Mouse (Mus musculus) neural tube, embryonic 15.5 days (tissue): ENCODE measurements around the gene Gm44596. TPM values are rescaled to one million over a fixed set of nuclear protein-coding genes. Genes with fewer than 3 reads are reported as not detected.

ENCODE experiments used
- ATAC-seq: fragments of 200-750 bp; cut with Nextera tagmentation; 2 replicates; pipeline ENCODE4 v1.8.0; 2017; ENCODE audit warnings: mild to moderate bottlenecking, moderate TSS enrichment, moderate library complexity; ENCODE audit not compliant: low FRiP score
- H3K27ac ChIP-seq: fragments of 300-500 bp; sonication (generic); replicated peaks from 2 replicates; pipeline ENCODE4 v1.5.1; 2015; ENCODE audit warnings: mild to moderate bottlenecking, inconsistent platforms
- H3K27me3 ChIP-seq: fragments of 300-500 bp; sonication (generic); replicated peaks from 2 replicates; pipeline ENCODE4 v1.6.1; 2015; ENCODE audit warnings: inconsistent platforms
- H3K36me3 ChIP-seq: fragments of 300-500 bp; sonication (generic); 2 replicates; pipeline ENCODE4 v1.6.1; 2015; ENCODE audit warnings: inconsistent platforms
- H3K4me1 ChIP-seq: fragments of 300-500 bp; sonication (generic); 2 replicates; pipeline ENCODE4 v1.6.1; 2015; ENCODE audit warnings: inconsistent platforms
- H3K4me2 ChIP-seq: fragments of 300-500 bp; sonication (generic); 2 replicates; pipeline ENCODE4 v1.6.1; 2015; ENCODE audit warnings: inconsistent platforms, mild to moderate bottlenecking, moderate library complexity
- H3K4me3 ChIP-seq: fragments of 300-500 bp; sonication (generic); replicated peaks from 2 replicates; pipeline ENCODE4 v1.5.1; 2015; ENCODE audit warnings: mild to moderate bottlenecking, inconsistent platforms
- H3K9ac ChIP-seq: fragments of 300-500 bp; sonication (generic); replicated peaks from 2 replicates; pipeline ENCODE4 v1.6.1; 2015; ENCODE audit warnings: mild to moderate bottlenecking, inconsistent platforms
- H3K9me3 ChIP-seq: fragments of 300-500 bp; sonication (generic); replicated peaks from 2 replicates; pipeline ENCODE4 v1.6.1; 2016; ENCODE audit warnings: inconsistent platforms
- WGBS: fragments of 180-500 bp; shearing (Covaris S2); methylation state at CpG from one replicate; pipeline ENCODE4 v1.1.7; 2015; ENCODE audit warnings: mixed read lengths; 5-methylcytosine and 5-hydroxymethylcytosine counted together
- polyA plus RNA-seq: library from polyadenylated mRNA; unstranded; fragments of >200 nt; fragmentation: Nextera tagmentation; extraction: Ambion mirVana; gene quantifications from 2 replicates; pipeline ENCODE4 v1.2.1, GENCODE M21; 2015

Gm44596 gene
- not detected in 2 replicates for polyA plus RNA-seq

- Histone ChIP-seq H3K4me3 (no peak within 1 kb of the TSS), H3K4me1 (peaks cover 4% of the 10 kb centered on the region; the same call in 1 of the 2 replicates), H3K27me3 (no peaks in the 10 kb centered on the region), H3K4me2 (no peak within 1 kb of the TSS), H3K9me3 (no peaks in the 10 kb centered on the region), H3K9ac (no peak within 1 kb of the TSS), H3K36me3 (no peaks in the 10 kb centered on the region), H3K27ac (peak within 1 kb of the TSS; percentile 41; the same call in 1 of the 2 replicates)
- ATAC-seq: peak; percentile 64
- WGBS: 21% methylated on average over 6 of the region's 6 CpGs
Measured at GRCm38 (mm10) chr6:128375192-128375591, at the start of gene Gm44596, which contains the start of gene Tex52. Gm44596 (plus strand) TSS chr6:128375503. Tex52 (plus strand) TSS chr6:128375456.

GRCm38 (mm10) chr6:128334397-128335124, 40.7 kb upstream of the Gm44596 start:
- Histone ChIP-seq H3K4me3 (no peak overlapping the region), H3K27me3 (no peaks in the 10 kb centered on the region), H3K4me1 (peaks cover 18% of the 10 kb centered on the region; the same call in 1 of the 2 replicates), H3K36me3 (peaks cover 49% of the 10 kb centered on the region), H3K4me2 (no peak overlapping the region), H3K27ac (0 out of 2 replicates have a peak overlapping the region, but pooled peaks have one; percentile 9), H3K9me3 (no peaks in the 10 kb centered on the region), H3K9ac (no peak overlapping the region)
- ATAC-seq: peak; percentile 63
- 19% methylated on average over 12 of the region's 12 CpGs for WGBS

- no peak for ATAC-seq
- no peaks in the 10 kb centered on the region for H3K27me3 ChIP-seq
- WGBS: 77% methylated on average over 7 of the region's 7 CpGs
Measured at GRCm38 (mm10) chr6:128337467-128337866, 37.8 kb upstream of the Gm44596 start.

GRCm38 (mm10) chr6:128338876-128339275, 36.4 kb upstream of the Gm44596 start:
- Histone ChIP-seq H3K27me3 (no peaks in the 10 kb centered on the region), H3K4me3 (no peak overlapping the region), H3K9me3 (no peaks in the 10 kb centered on the region), H3K27ac (peak overlapping the region; percentile 56), H3K4me1 (peaks cover 21% of the 10 kb centered on the region; the same call in 1 of the 2 replicates), H3K36me3 (peaks cover 29% of the 10 kb centered on the region), H3K4me2 (no peak overlapping the region), H3K9ac (no peak overlapping the region)
- ATAC-seq: peak; percentile 39; the same call in 1 of the 2 replicates
- 39% methylated on average over 5 of the region's 5 CpGs for WGBS

More at GRCm38 (mm10) chr6:128337467-128337866, 37.8 kb upstream of the Gm44596 start:
- H3K9me3 ChIP-seq: no peaks in the 10 kb centered on the region
- no peak overlapping the region for H3K9ac ChIP-seq
- peaks cover 38% of the 10 kb centered on the region for H3K36me3 ChIP-seq
- no peak overlapping the region for H3K4me2 ChIP-seq
- peaks cover 21% of the 10 kb centered on the region; the same call in 1 of the 2 replicates for H3K4me1 ChIP-seq
- no peak overlapping the region for H3K4me3 ChIP-seq
- H3K27ac ChIP-seq: no peak overlapping the region

GRCm38 (mm10) chr6:128341956-128342723, 33.2 kb upstream of the Gm44596 start:
- ATAC-seq: no peak
- peaks cover 11% of the 10 kb centered on the region for H3K36me3 ChIP-seq
- 96% methylated on average over 11 of the region's 11 CpGs for WGBS
- no peak overlapping the region for H3K4me2 ChIP-seq
- no peaks in the 10 kb centered on the region for H3K27me3 ChIP-seq
- peaks cover 25% of the 10 kb centered on the region; the same call in 1 of the 2 replicates for H3K4me1 ChIP-seq
- H3K9ac ChIP-seq: no peak overlapping the region
- H3K27ac ChIP-seq: no peak overlapping the region
- H3K4me3 ChIP-seq: no peak overlapping the region
- no peaks in the 10 kb centered on the region for H3K9me3 ChIP-seq

GRCm38 (mm10) chr6:128345623-128346022, 29.7 kb upstream of the Gm44596 start:
- H3K36me3 ChIP-seq: peaks cover 11% of the 10 kb centered on the region
- H3K27ac ChIP-seq: no peak overlapping the region
- no peaks in the 10 kb centered on the region for H3K27me3 ChIP-seq
- no peak overlapping the region for H3K9ac ChIP-seq
- WGBS: 91% methylated on average over 10 of the region's 10 CpGs
- H3K4me1 ChIP-seq: peaks cover 20% of the 10 kb centered on the region; the same call in 1 of the 2 replicates
- no peak for ATAC-seq
- no peak overlapping the region for H3K4me2 ChIP-seq
- H3K4me3 ChIP-seq: no peak overlapping the region
- no peaks in the 10 kb centered on the region for H3K9me3 ChIP-seq

GRCm38 (mm10) chr6:128346782-128347181, 28.5 kb upstream of the Gm44596 start:
- Histone ChIP-seq H3K27ac (no peak overlapping the region), H3K9ac (no peak overlapping the region), H3K27me3 (no peaks in the 10 kb centered on the region), H3K36me3 (peaks cover 15% of the 10 kb centered on the region), H3K4me3 (no peak overlapping the region), H3K4me1 (peaks cover 20% of the 10 kb centered on the region; the same call in 1 of the 2 replicates), H3K9me3 (no peaks in the 10 kb centered on the region), H3K4me2 (no peak overlapping the region)
- ATAC-seq: no peak
- WGBS: 82% methylated on average over 6 of the region's 6 CpGs

GRCm38 (mm10) chr6:128349711-128350110, 25.6 kb upstream of the Gm44596 start:
- 36% methylated on average over 7 of the region's 7 CpGs for WGBS
- no peak overlapping the region for H3K4me2 ChIP-seq
- peak; percentile 65 for ATAC-seq

GRCm38 (mm10) chr6:128354140-128354539, 21.2 kb upstream of the Gm44596 start:
- no peak for ATAC-seq
- Histone ChIP-seq H3K9me3 (no peaks in the 10 kb centered on the region), H3K4me3 (0 out of 2 replicates have a peak overlapping the region, but pooled peaks have one; percentile 87), H3K4me2 (peak overlapping the region; percentile 72), H3K36me3 (peaks cover 21% of the 10 kb centered on the region), H3K4me1 (peaks cover 30% of the 10 kb centered on the region), H3K9ac (no peak overlapping the region), H3K27ac (no peak overlapping the region), H3K27me3 (no peaks in the 10 kb centered on the region)
- 58% methylated on average over 3 of the region's 3 CpGs for WGBS

More at GRCm38 (mm10) chr6:128349711-128350110, 25.6 kb upstream of the Gm44596 start:
- Histone ChIP-seq H3K4me1 (peaks cover 27% of the 10 kb centered on the region), H3K27ac (peak overlapping the region; percentile 64), H3K9me3 (no peaks in the 10 kb centered on the region), H3K9ac (no peak overlapping the region), H3K36me3 (0 out of 2 replicates have a peak, but pooled peaks cover 4% of the 10 kb centered on the region), H3K27me3 (no peaks in the 10 kb centered on the region), H3K4me3 (no peak overlapping the region)

- Histone ChIP-seq H3K27ac (peak overlapping the region; percentile 94), H3K4me2 (peak overlapping the region; percentile 72), H3K4me1 (peaks cover 36% of the 10 kb centered on the region), H3K27me3 (no peaks in the 10 kb centered on the region), H3K9me3 (no peaks in the 10 kb centered on the region), H3K4me3 (peak overlapping the region; percentile 87), H3K9ac (peak overlapping the region; percentile 81), H3K36me3 (peaks cover 21% of the 10 kb centered on the region)
- WGBS: under 1% methylated on average over 28 of the region's 28 CpGs
- peak; percentile 68 for ATAC-seq
Measured at GRCm38 (mm10) chr6:128355201-128355681, 20.1 kb upstream of the Gm44596 start.

GRCm38 (mm10) chr6:128355726-128356416, 19.4 kb upstream of the Gm44596 start, which contains the start of gene Tulp3:
Tulp3 (minus strand) TSS chr6:128355851.
- under 1% methylated on average over 40 of the region's 42 CpGs for WGBS
- ATAC-seq: peak; percentile 99
- H3K4me3 ChIP-seq: peak within 1 kb of the TSS; percentile 87
- peak within 1 kb of the TSS; percentile 81 for H3K9ac ChIP-seq
- no peaks in the 10 kb centered on the region for H3K9me3 ChIP-seq
- H3K36me3 ChIP-seq: peaks cover 19% of the 10 kb centered on the region
- peaks cover 39% of the 10 kb centered on the region for H3K4me1 ChIP-seq
- H3K27ac ChIP-seq: peak within 1 kb of the TSS; percentile 94
- peak within 1 kb of the TSS; percentile 72 for H3K4me2 ChIP-seq
- H3K27me3 ChIP-seq: no peaks in the 10 kb centered on the region
